ENCODE assay signal across 16 mouse cellular contexts in the genomic region with DNA sequence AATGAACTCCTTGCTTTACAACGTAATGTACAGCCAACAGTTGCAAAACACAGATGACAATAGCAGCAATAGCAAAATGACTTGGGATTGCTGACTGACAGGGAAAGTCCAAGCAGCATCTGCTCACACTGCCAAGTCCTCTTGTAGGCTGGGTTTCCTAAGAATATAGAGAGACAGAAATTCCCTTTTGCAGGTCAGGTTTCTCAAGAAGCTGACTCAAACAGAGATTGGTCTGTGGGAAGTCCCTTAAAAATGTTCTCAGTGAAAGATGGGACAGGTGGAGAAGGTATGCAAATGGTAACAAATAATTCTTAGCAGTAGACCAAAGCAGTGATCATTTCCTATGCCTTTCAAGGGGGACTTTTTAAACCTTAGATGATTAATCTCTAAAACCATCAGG.
"Had no signal": no experiment of that assay in that cellular context is flagged by ENCODE, and none has a peak within 500 bp of the region (broad histone marks: within the 10 kb centered on the region; RNA-seq: fewer than 3 reads in every experiment).

No protein-coding gene starts in this region.

- H3K4me2 ChIP-seq: lung, embryonic 14.5 days; midbrain, embryonic 12.5 days; neural tube, embryonic 13.5 days; neural tube, embryonic 15.5 days; stomach, embryonic 15.5 days had no signal

- H3K36me3 ChIP-seq: midbrain, embryonic 10.5 days; midbrain, embryonic 12.5 days; neural tube, embryonic 13.5 days; neural tube, embryonic 15.5 days; stomach, embryonic 15.5 days had no signal

- H3K27ac ChIP-seq: midbrain, embryonic 10.5 days; midbrain, embryonic 12.5 days; neural tube, embryonic 13.5 days; neural tube, embryonic 15.5 days; stomach, embryonic 15.5 days; stomach, postnatal 0 days had no signal

- H3K27me3 ChIP-seq: midbrain, embryonic 12.5 days; neural tube, embryonic 13.5 days; neural tube, embryonic 15.5 days; stomach, embryonic 15.5 days had no signal

- H3K4me1 ChIP-seq: midbrain, embryonic 10.5 days; midbrain, embryonic 12.5 days; neural tube, embryonic 13.5 days; neural tube, embryonic 15.5 days; stomach, embryonic 15.5 days had no signal

- H3K9me3 ChIP-seq: midbrain, embryonic 10.5 days; midbrain, embryonic 12.5 days; neural tube, embryonic 13.5 days; neural tube, embryonic 15.5 days; stomach, embryonic 15.5 days had no signal

- DNase-seq: lung, adult 18-20 months; lung, embryonic 14.5 days; lung, postnatal 10 days; lung, postnatal 4 days; midbrain, embryonic 14.5 days; right cerebral cortex, postnatal 14 days; thymus, adult 2 months; thymus, postnatal 14 days; thymus, postnatal 36 days had no signal

- H3K9ac ChIP-seq: lung, embryonic 14.5 days; midbrain, embryonic 12.5 days; neural tube, embryonic 13.5 days; neural tube, embryonic 15.5 days; stomach, embryonic 15.5 days had no signal

- H3K4me3 ChIP-seq: midbrain, embryonic 10.5 days; midbrain, embryonic 12.5 days; myocyte; neural tube, embryonic 13.5 days; neural tube, embryonic 15.5 days; stomach, embryonic 15.5 days had no signal
